Mouse (Mus musculus) kidney, adult 10 weeks (tissue): Measurements from ENCODE around the gene Smr2. TPM values are rescaled to one million over a fixed set of nuclear protein-coding genes. Genes with fewer than 3 reads are reported as not detected.

ENCODE experiments used
- polyA plus RNA-seq: library from polyadenylated mRNA; stranded (reverse); fragments of 350-450 nt; fragmentation: Illumina TruSeq; extraction: RNeasy Lipid Tissue Mini Kit (QIAGEN cat#74804); gene quantifications from one replicate; pipeline ENCODE4 v1.2.3, GENCODE M21; 2014; ENCODE audit warnings: low read depth, low replicate concordance

Gene Smr2
- polyA plus RNA-seq, result not detected

DNA sequence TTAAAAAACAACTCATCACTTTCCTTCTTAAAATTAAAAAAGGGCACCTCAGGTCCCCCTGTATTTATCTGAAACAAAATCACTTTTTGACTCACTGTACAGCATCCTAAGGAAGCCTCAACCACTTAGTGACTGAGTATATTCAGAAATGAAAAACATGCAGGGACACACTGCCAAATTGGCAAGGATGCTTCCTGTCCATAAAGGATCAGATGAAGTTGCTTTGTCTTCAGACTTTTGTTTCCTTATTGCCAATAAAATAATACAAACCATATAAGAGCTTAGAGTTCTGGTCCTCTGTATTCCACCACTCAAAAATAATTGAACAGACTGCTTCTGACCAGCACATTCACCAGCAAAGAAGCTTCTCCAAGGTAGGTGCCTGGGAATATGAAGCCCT, at the start of gene Smr2:
Gene Smr2, plus strand, starts transcription at position 301 of the 400 bp plus-strand sequence.

DNA sequence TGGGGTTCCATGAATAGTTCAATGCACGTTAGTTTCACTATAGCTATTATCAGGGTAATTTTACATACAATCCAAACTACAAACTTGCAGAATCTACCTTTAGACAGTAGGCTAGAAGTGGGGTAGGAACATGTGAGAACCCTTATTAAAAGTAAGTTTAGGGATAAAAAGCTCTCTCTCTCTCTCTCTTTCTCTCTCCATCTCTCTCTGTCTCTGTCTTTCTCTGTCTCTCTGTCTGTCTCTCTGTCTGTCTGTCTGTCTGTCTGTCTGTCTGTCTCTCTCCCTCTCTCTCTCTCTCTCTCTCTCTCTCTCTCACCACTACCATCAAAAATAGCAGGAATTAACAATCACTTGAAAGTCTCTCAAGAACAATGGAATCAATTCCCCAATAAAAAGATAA, 25.1 kb downstream of the Smr2 start, which contains the start of gene Gm11116:
Gene Gm11116, minus strand, starts transcription at position 101 of the 400 bp plus-strand sequence.

DNA sequence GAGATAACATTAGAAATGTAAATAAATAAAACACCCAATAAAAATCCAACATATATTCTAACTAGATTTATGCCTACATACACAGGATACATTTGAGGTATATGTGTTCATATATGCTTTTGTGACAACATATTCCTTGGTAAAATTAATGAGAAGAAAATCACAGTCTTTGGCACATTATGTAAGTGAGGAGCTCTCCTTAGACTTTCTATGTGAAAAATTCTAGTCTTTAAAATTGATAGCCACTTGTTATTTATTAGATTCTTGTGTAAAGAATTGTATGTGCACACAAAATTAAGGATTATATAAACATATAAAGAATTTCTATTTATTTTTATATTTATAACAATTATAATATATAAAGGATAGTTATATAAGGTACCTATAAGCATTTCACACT, 67.6 kb downstream of the Smr2 start, which contains the start of gene Gm11115:
Gene Gm11115, minus strand, starts transcription at position 101 of the 400 bp plus-strand sequence.

Other genes with a start within 250 kb of the Smr2 start
- not detected for gene Odam, start 201.5 kb upstream of the Smr2 start, polyA plus RNA-seq
- gene Csn3, start 161.0 kb upstream of the Smr2 start, polyA plus RNA-seq, result not detected
- gene 2310003L06Rik, start 117.1 kb upstream of the Smr2 start, polyA plus RNA-seq, result not detected
- gene Gm28434, start 117.0 kb upstream of the Smr2 start, polyA plus RNA-seq, result not detected
- gene Cabs1, start 107.1 kb upstream of the Smr2 start, polyA plus RNA-seq, result 0.28 TPM
- gene Smr3a, start 84.0 kb upstream of the Smr2 start, polyA plus RNA-seq, result not detected
- not detected for gene Gm11116, start 25.0 kb downstream of the Smr2 start, polyA plus RNA-seq
- not detected for gene Gm11115, start 67.5 kb downstream of the Smr2 start, polyA plus RNA-seq
- not detected for gene Gm7714, start 182.4 kb downstream of the Smr2 start, polyA plus RNA-seq
- not detected for gene Prol1, start 230.8 kb downstream of the Smr2 start, polyA plus RNA-seq